8 mouse cellular contexts compared by ENCODE assay signal in the genomic region with DNA sequence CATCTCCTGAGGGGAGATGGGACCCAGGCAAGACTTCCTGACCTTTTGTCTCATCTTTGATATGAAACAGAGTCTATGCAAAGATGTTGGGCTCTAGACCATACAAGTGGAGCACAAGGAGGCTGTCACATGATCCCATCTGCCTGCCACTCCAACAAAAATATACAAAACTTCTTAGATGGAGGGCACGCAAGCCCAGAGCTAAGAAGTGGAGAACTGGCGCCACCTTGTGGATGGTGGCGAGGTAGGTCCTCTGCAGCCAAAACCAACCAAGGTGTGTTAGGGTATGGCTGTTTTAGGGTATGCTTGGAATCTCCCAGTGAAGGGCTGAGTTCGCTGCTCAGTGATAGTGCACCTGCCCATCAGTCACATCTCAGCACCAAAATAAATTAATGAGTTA. TPM values are rescaled to one million over a fixed set of nuclear protein-coding genes. Genes with fewer than 3 reads are reported as not detected.
A peak's percentile ranks its signal among the peaks of the same experiment; 100 is the strongest.
DNase-seq lines count a peak whose midpoint lies in the region.
"Had no signal": no experiment of that assay in that cellular context is flagged by ENCODE, and none has a peak within 500 bp of the region (broad histone marks: within the 10 kb centered on the region; RNA-seq: fewer than 3 reads in every experiment).

No protein-coding gene starts in this region.

- H3K27me3 ChIP-seq in limb, embryonic 10.5 days (ENCODE audit: low read depth, poor library complexity, severe bottlenecking), result peaks cover 15% of the 10 kb centered on the region

- no peaks in the 10 kb centered on the region for H3K9me3 ChIP-seq in limb, embryonic 10.5 days (replicated peaks)

- no peak overlapping the region for H3K27ac ChIP-seq in limb, embryonic 10.5 days

- no peaks in the 10 kb centered on the region for H3K36me3 ChIP-seq in limb, embryonic 10.5 days

- 13% methylated on average over 4 of the region's 4 CpGs for WGBS in limb, embryonic 10.5 days

- DNase-seq in left cerebral cortex, adult 18-20 months (ENCODE audit: low spot score in 2 of 2), result peak; percentile 72 to 80
- no peak for DNase-seq in left cerebral cortex, adult 11 months (ENCODE audit: low spot score)
- DNase-seq in Muller cell, postnatal 12 days (ENCODE audit: inconsistent ontology term), result peak; percentile 22
- DNase-seq in cerebellum, adult 18-20 months, result peak; percentile 71 to 86
- peak; percentile 61 for DNase-seq in frontal cortex, postnatal 36 days (ENCODE audit: low spot score in 2 of 2)
- DNase-seq in limb, embryonic 10.5 days (ENCODE audit: low spot score), result peak; percentile 74
- DNase-seq in right cerebral cortex, postnatal 10 days (ENCODE audit: low spot score in 2 of 2), result peak; percentile 62 to 78

- peaks cover 5% of the 10 kb centered on the region for H3K4me1 ChIP-seq in limb, embryonic 10.5 days

- H3K4me3 ChIP-seq in limb, embryonic 10.5 days, result no peak overlapping the region

RNA-seq across cellular contexts. Expression of a gene that starts 20.7 kb away (rescaled TPM):
- total RNA-seq in left cerebral cortex, adult 18-20 months (2021), result 10 to 100 TPM; 22.4 to 24.4 TPM
- 0.63 and 1.8 TPM in 2 replicates for polyA plus RNA-seq in limb, embryonic 10.5 days (2016; fragmentation: Nextera tagmentation; extraction: Ambion mirVana)

RNA-seq across cellular contexts. Expression of a gene that starts 58.6 kb away (rescaled TPM):
- total RNA-seq in left cerebral cortex, adult 18-20 months (2021), result not detected
- not detected in 2 replicates for polyA plus RNA-seq in limb, embryonic 10.5 days (2016; fragmentation: Nextera tagmentation; extraction: Ambion mirVana)
- total RNA-seq: heart, adult 18-20 months had no signal

RNA-seq across cellular contexts. Expression of a gene that starts 59.5 kb away (rescaled TPM):
- total RNA-seq in left cerebral cortex, adult 18-20 months (2021), result 100 to 1,000 TPM in 1 of 2 experiments, 10 to 100 TPM in 1; 94.5 to 111 TPM
- polyA plus RNA-seq in limb, embryonic 10.5 days (2016; fragmentation: Nextera tagmentation; extraction: Ambion mirVana), result 0.21 and 0.28 TPM in 2 replicates
